Mouse (Mus musculus) megakaryocyte, embryonic 14.5 days (primary cell): ENCODE results near the gene Fyttd1. TPM values are rescaled to one million over a fixed set of nuclear protein-coding genes. Genes with fewer than 3 reads are reported as not detected.

ENCODE experiments used
- H3K27me3 ChIP-seq: replicated peaks from 2 replicates; pipeline ENCODE3; 2012; ENCODE audit warnings: inconsistent platforms
- H3K36me3 ChIP-seq: replicated peaks from 2 replicates; pipeline ENCODE3; 2012; ENCODE audit warnings: low read length, inconsistent platforms, mixed read lengths
- H3K4me1 ChIP-seq: 2 replicates; pipeline ENCODE4 v1.6.1; 2012; ENCODE audit warnings: inconsistent platforms
- H3K4me3 ChIP-seq: replicated peaks from 2 replicates; pipeline ENCODE3; 2012; ENCODE audit warnings: moderate library complexity, mild to moderate bottlenecking, inconsistent platforms
- H3K9me3 ChIP-seq: 2 replicates; pipeline ENCODE4 v1.6.1; 2012; ENCODE audit warnings: inconsistent platforms
- FLI1 ChIP-seq: IDR thresholded peaks from 2 replicates; pipeline ENCODE4 v1.6.1; 2012; ENCODE audit warnings: low read length, inconsistent platforms, mixed read lengths
- GATA1 ChIP-seq: IDR thresholded peaks from 3 replicates; pipeline ENCODE4 v1.6.1; 2012; ENCODE audit warnings: mixed read lengths, low read length, inconsistent platforms, borderline replicate concordance
- polyA plus RNA-seq: library from polyadenylated mRNA; stranded (reverse); fragments of >175 nt; gene quantifications from 2 replicates; pipeline ENCODE4 v1.2.3, GENCODE M21; 2012; ENCODE audit warnings: low replicate concordance; ENCODE audit not compliant: insufficient read depth

Gene Fyttd1
- polyA plus RNA-seq, 1 experiment: 57.2 TPM

DNA sequence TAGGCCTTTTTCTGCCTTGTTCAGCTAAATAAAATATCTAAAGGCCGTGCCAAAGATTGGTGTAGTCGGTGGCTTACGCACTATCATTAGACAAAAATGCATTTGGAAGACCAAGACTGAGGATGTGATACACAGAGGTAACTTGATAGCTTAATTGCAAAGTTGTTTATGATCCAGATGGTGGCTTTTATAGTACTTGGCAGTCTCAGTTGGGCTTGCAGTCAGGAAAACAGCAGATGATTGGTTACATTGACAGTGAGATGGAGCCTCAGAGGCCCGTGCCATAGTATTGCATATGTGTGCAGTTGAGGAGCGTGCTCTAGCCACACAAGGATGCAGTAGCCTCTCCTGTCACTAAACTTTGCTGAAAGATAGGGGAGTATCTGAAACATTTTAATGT, 65.4 kb downstream of the Fyttd1 start:
- H3K36me3 ChIP-seq: peaks cover 31% of the 10 kb centered on the region
- H3K27me3 ChIP-seq: no peaks in the 10 kb centered on the region
- H3K4me3 ChIP-seq: no peak overlapping the region
- peaks cover 20% of the 10 kb centered on the region for H3K9me3 ChIP-seq
- TF ChIP-seq GATA1: no peak
- TF ChIP-seq FLI1: no peak
- H3K4me1 ChIP-seq: peaks cover 18% of the 10 kb centered on the region

GRCm38 (mm10) chr16:32945379-32945778, 68.1 kb downstream of the Fyttd1 start:
- H3K27me3 ChIP-seq: no peaks in the 10 kb centered on the region
- no peak overlapping the region for H3K4me3 ChIP-seq
- H3K9me3 ChIP-seq: peaks cover 20% of the 10 kb centered on the region
- H3K36me3 ChIP-seq: peaks cover 47% of the 10 kb centered on the region
- peaks cover 18% of the 10 kb centered on the region for H3K4me1 ChIP-seq
- TF ChIP-seq GATA1: no peak
- TF ChIP-seq FLI1: no peak

DNA sequence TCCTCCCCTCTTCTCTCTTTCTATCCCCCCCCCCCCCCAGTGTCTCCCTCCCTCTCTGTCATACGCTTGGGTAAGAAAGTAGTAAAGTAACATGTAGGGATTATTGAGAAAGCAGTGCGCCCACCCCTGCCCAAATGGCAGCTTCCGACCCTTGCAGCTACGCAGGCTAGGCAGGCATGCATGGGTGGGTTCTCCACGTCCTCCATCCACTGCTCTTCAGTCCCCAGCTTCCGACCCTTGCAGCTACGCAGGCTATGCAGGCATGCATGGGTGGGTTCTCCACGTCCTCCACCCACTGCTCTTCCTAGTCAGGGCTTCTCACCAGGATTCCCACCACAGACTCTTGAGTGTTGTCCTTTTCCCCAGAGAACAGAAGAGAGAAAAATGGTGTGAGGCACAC, 70.7 kb downstream of the Fyttd1 start:
- Histone ChIP-seq H3K4me1 (peaks cover 13% of the 10 kb centered on the region), H3K27me3 (no peaks in the 10 kb centered on the region), H3K9me3 (peaks cover 8% of the 10 kb centered on the region), H3K36me3 (peaks cover 53% of the 10 kb centered on the region), H3K4me3 (no peak overlapping the region)
- TF ChIP-seq FLI1 (no peak), GATA1 (no peak)

DNA sequence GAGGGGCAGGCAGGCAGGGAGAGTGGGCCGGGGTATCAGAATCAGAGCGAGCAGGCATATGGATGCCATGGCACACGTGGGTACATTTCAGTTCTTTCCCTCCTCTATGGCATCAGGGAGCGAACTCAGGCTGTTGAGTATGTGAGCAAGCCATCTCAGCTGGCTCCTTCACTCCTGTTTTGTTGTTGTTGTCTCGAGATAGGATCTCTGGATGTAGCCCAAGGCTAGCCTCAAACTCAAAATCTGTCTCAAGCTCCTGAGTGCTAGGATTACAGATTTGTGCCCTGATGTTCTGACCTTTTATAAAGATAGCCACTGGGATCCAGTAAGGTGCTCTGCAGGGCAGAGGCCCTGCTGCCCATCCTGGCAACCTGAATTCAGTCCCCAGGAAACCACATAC, 71.4 kb downstream of the Fyttd1 start:
- Histone ChIP-seq H3K9me3 (peaks cover 8% of the 10 kb centered on the region), H3K4me3 (no peak overlapping the region), H3K36me3 (peaks cover 50% of the 10 kb centered on the region), H3K4me1 (peaks cover 14% of the 10 kb centered on the region), H3K27me3 (no peaks in the 10 kb centered on the region)
- TF ChIP-seq FLI1 (no peak), GATA1 (no peak)

DNA sequence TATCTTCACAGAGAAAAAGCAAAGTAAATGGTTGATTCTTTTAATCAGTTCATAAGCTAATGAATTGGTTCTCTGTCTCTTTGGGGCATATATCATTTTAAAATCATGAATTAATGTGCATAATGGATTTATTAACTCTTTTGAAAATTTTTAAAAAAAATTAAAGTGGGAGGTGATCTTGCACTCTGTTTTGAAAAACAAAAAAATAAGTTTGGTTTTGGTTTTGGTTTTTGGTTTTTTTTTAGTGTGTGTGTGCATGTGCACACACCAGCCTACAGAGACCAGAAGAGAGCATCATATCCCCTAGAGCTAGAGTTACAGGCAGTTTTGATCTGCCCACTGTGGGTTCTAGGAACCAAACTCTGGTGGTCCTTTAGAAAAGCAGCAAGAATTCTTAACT, 72.0 kb downstream of the Fyttd1 start:
- H3K9me3 ChIP-seq: peaks cover 8% of the 10 kb centered on the region
- no peak overlapping the region for H3K4me3 ChIP-seq
- H3K4me1 ChIP-seq: peaks cover 20% of the 10 kb centered on the region
- peaks cover 56% of the 10 kb centered on the region for H3K36me3 ChIP-seq
- no peaks in the 10 kb centered on the region for H3K27me3 ChIP-seq
- TF ChIP-seq GATA1 (no peak), FLI1 (no peak)

- H3K36me3 ChIP-seq: peaks cover 61% of the 10 kb centered on the region
- peaks cover 3% of the 10 kb centered on the region for H3K9me3 ChIP-seq
- H3K4me3 ChIP-seq: no peak overlapping the region
- TF ChIP-seq GATA1 (no peak), FLI1 (no peak)
- H3K27me3 ChIP-seq: no peaks in the 10 kb centered on the region
- H3K4me1 ChIP-seq: peaks cover 21% of the 10 kb centered on the region
These were observed 73.8 kb downstream of the Fyttd1 start for GRCm38 (mm10) chr16:32951074-32951473.

GRCm38 (mm10) chr16:32953806-32954205, 76.5 kb downstream of the Fyttd1 start:
- H3K9me3 ChIP-seq: no peaks in the 10 kb centered on the region
- peaks cover 76% of the 10 kb centered on the region for H3K36me3 ChIP-seq
- peaks cover 19% of the 10 kb centered on the region for H3K4me1 ChIP-seq
- H3K4me3 ChIP-seq: no peak overlapping the region
- H3K27me3 ChIP-seq: no peaks in the 10 kb centered on the region
- TF ChIP-seq FLI1 (no peak), GATA1 (no peak)

- TF ChIP-seq GATA1 (no peak), FLI1 (no peak)
- H3K27me3 ChIP-seq: no peaks in the 10 kb centered on the region
These were observed 77.0 kb downstream of the Fyttd1 start for GRCm38 (mm10) chr16:32954304-32954703.

DNA sequence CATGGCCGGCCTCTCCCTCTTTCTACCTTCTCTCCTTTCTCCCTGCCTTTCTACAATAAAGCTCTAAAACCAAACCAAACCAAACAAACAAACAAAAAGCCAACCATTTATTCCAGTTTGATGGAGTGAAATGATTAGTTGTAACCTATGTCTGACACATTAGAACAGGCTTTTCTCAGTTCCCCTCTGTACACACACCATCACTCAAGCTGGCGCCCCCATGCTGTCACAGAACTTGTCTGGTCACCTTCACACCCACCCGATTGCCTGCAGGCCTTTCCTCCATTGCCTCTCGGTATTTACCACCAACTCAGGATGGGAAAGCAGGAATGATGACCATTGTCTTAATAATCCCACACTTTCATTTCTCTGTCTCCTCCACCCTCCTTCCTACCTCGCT, 79.6 kb downstream of the Fyttd1 start:
- TF ChIP-seq GATA1: no peak
- TF ChIP-seq FLI1: no peak
- H3K36me3 ChIP-seq: peaks cover 84% of the 10 kb centered on the region
- no peaks in the 10 kb centered on the region for H3K9me3 ChIP-seq
- no peaks in the 10 kb centered on the region for H3K27me3 ChIP-seq
- no peak overlapping the region for H3K4me3 ChIP-seq
- peaks cover 21% of the 10 kb centered on the region for H3K4me1 ChIP-seq

More at GRCm38 (mm10) chr16:32954304-32954703, 77.0 kb downstream of the Fyttd1 start:
- Histone ChIP-seq H3K9me3 (no peaks in the 10 kb centered on the region), H3K36me3 (peaks cover 80% of the 10 kb centered on the region), H3K4me1 (peaks cover 19% of the 10 kb centered on the region), H3K4me3 (no peak overlapping the region)

Other genes with a start within 250 kb of the Fyttd1 start
- gene Tnk2, start 233.6 kb upstream of the Fyttd1 start, polyA plus RNA-seq: 230 and 1,256 TPM in 2 replicates
- gene Muc4, start 141.6 kb upstream of the Fyttd1 start, polyA plus RNA-seq: not detected in 2 replicates
- gene Muc20, start 80.1 kb upstream of the Fyttd1 start, polyA plus RNA-seq: not detected in 2 replicates
- not detected in 2 replicates for gene Smbd1, start 67.0 kb upstream of the Fyttd1 start, polyA plus RNA-seq
- 5.3 and 9.9 TPM in 2 replicates for gene Rubcn, start 266 bp downstream of the Fyttd1 start, polyA plus RNA-seq
- 2.7 TPM in 1 of 2 replicates, not detected in the other for gene Lrch3, start 36.6 kb downstream of the Fyttd1 start, polyA plus RNA-seq
- gene Iqcg, start 178.7 kb downstream of the Fyttd1 start, polyA plus RNA-seq: 3.3 TPM in 1 of 2 replicates, not detected in the other
- 18.9 and 136 TPM in 2 replicates for gene Rpl35a, start 179.0 kb downstream of the Fyttd1 start, polyA plus RNA-seq
- gene Lmln, start 185.0 kb downstream of the Fyttd1 start, polyA plus RNA-seq: 0.02 TPM in 1 of 2 replicates, not detected in the other